Mouse (Mus musculus) midbrain, embryonic 16.5 days (tissue): ENCODE results near the gene C130032M10Rik. TPM values are rescaled to one million over a fixed set of nuclear protein-coding genes. Genes with fewer than 3 reads are reported as not detected.

Experiments used
- ATAC-seq: fragments of 200-750 bp; cut with Nextera tagmentation; 2 replicates; pipeline ENCODE4 v1.8.0; 2017; ENCODE audit warnings: moderate TSS enrichment
- H3K27ac ChIP-seq: fragments of 300-500 bp; sonication (generic); 2 replicates; pipeline ENCODE4 v1.5.1; 2014; ENCODE audit warnings: mild to moderate bottlenecking, low read length, mixed read lengths
- H3K27me3 ChIP-seq: fragments of 300-500 bp; sonication (generic); 2 replicates; pipeline ENCODE4 v1.6.1; 2014; ENCODE audit warnings: low read depth, low read length, mixed read lengths; ENCODE audit not compliant: control insufficient read depth, insufficient read depth
- H3K36me3 ChIP-seq: fragments of 300-500 bp; sonication (generic); 2 replicates; pipeline ENCODE4 v1.6.1; 2014; ENCODE audit warnings: mild to moderate bottlenecking, low read length, moderate library complexity, mixed read lengths; ENCODE audit not compliant: control insufficient read depth, insufficient read depth
- H3K4me1 ChIP-seq: fragments of 300-500 bp; sonication (generic); 2 replicates; pipeline ENCODE4 v1.6.1; 2014; ENCODE audit warnings: mild to moderate bottlenecking, low read length, mixed read lengths; ENCODE audit not compliant: control insufficient read depth, insufficient read depth
- H3K4me2 ChIP-seq: fragments of 300-500 bp; sonication (generic); 2 replicates; pipeline ENCODE4 v1.6.1; 2014; ENCODE audit warnings: mild to moderate bottlenecking, low read length, mixed read lengths
- H3K4me3 ChIP-seq: fragments of 300-500 bp; sonication (generic); 2 replicates; pipeline ENCODE4 v1.5.1; 2014; ENCODE audit warnings: low read depth, mild to moderate bottlenecking, low read length, moderate library complexity, mixed read lengths
- H3K9ac ChIP-seq: fragments of 300-500 bp; sonication (generic); 2 replicates; pipeline ENCODE4 v1.6.1; 2014; ENCODE audit warnings: low read depth, low read length, mixed read lengths
- H3K9me3 ChIP-seq: fragments of 300-500 bp; sonication (generic); replicated peaks from 2 replicates; pipeline ENCODE4 v1.6.1; 2014; ENCODE audit warnings: mild to moderate bottlenecking, low read length, mixed read lengths; ENCODE audit not compliant: control insufficient read depth, poor library complexity, severe bottlenecking
- WGBS: fragments of 180-500 bp; shearing (Covaris S2); extraction: QIAGEN DNeasy Blood & Tissue Kit; methylation state at CpG from one replicate; pipeline ENCODE4 v1.1.7; 2014; 5-methylcytosine and 5-hydroxymethylcytosine counted together
- polyA plus RNA-seq: library from polyadenylated mRNA; unstranded; fragments of >200 nt; fragmentation: Nextera tagmentation; extraction: Ambion mirVana; gene quantifications from 2 replicates; pipeline ENCODE4 v1.2.1, GENCODE M21; 2015

C130032M10Rik gene
- polyA plus RNA-seq, 1 experiment from 2014 or later = not detected

- H3K36me3 ChIP-seq = no peaks in the 10 kb centered on the region
- H3K27ac ChIP-seq = no peak overlapping the region
- H3K9ac ChIP-seq = no peak overlapping the region
- WGBS = 89% methylated on average over 23 of the region's 23 CpGs
- H3K9me3 ChIP-seq = no peaks in the 10 kb centered on the region
- H3K4me3 ChIP-seq = no peak overlapping the region
- ATAC-seq = no peak
- H3K4me1 ChIP-seq = no peaks in the 10 kb centered on the region
- H3K4me2 ChIP-seq = no peak overlapping the region
- no peaks in the 10 kb centered on the region for H3K27me3 ChIP-seq
Measured at GRCm38 (mm10) chr9:114487481-114488258, 27.8 kb upstream of the C130032M10Rik start.

DNA sequence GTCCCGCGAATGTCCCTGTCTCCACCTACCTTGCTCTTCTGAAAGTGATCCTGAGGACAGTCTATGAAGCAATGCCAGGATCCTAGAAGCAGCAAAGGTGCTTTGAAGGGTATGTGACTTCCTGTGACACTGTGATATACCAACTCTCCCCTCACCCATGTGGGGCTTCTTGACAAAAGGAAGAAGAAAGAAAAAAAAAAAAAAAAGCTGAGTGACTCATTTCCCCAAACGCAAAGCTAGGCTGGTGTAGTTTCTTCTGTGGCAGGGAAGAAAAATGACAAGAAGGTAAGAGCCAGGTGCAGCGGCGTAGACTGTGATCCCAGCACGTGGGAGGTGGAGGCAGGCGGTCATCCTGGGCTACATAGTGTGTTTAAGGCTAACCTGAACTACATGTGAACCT, 19.0 kb upstream of the C130032M10Rik start:
- 87% methylated on average over 7 of the region's 7 CpGs for WGBS
- ATAC-seq = no peak
- Histone ChIP-seq H3K9ac (no peak overlapping the region), H3K4me3 (no peak overlapping the region), H3K4me2 (no peak overlapping the region), H3K27ac (no peak overlapping the region), H3K9me3 (no peaks in the 10 kb centered on the region), H3K36me3 (no peaks in the 10 kb centered on the region), H3K27me3 (no peaks in the 10 kb centered on the region), H3K4me1 (0 out of 2 replicates have a peak, but pooled peaks cover 2% of the 10 kb centered on the region)

DNA sequence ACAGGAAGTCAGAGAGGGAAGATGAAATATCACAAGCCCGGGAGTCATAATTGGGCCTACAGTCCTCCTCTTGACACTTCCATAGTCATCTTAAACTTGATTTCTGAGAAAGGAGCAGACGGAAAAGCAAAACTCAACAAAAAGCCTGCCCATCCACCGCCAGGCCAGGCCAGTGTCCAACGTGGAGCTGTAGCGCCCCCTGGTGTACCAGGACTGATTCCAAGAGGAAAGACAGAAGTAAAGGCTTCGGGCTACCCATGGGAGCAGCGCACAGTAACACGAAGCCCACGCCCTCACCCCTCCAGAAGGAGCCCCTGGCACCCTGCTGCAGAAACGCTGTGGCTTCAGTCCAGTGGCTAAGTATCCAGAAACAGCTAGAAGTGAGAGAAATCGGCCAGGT, 17.3 kb upstream of the C130032M10Rik start:
- no peak overlapping the region for H3K4me3 ChIP-seq
- no peaks in the 10 kb centered on the region for H3K27me3 ChIP-seq
- H3K4me2 ChIP-seq = 0 out of 2 replicates have a peak overlapping the region, but pooled peaks have one; percentile 29
- no peak overlapping the region for H3K9ac ChIP-seq
- WGBS = 6% methylated on average over 11 of the region's 11 CpGs
- ATAC-seq = no peak
- no peaks in the 10 kb centered on the region for H3K9me3 ChIP-seq
- H3K4me1 ChIP-seq = 0 out of 2 replicates have a peak, but pooled peaks cover 2% of the 10 kb centered on the region
- H3K36me3 ChIP-seq = no peaks in the 10 kb centered on the region
- no peak overlapping the region for H3K27ac ChIP-seq

DNA sequence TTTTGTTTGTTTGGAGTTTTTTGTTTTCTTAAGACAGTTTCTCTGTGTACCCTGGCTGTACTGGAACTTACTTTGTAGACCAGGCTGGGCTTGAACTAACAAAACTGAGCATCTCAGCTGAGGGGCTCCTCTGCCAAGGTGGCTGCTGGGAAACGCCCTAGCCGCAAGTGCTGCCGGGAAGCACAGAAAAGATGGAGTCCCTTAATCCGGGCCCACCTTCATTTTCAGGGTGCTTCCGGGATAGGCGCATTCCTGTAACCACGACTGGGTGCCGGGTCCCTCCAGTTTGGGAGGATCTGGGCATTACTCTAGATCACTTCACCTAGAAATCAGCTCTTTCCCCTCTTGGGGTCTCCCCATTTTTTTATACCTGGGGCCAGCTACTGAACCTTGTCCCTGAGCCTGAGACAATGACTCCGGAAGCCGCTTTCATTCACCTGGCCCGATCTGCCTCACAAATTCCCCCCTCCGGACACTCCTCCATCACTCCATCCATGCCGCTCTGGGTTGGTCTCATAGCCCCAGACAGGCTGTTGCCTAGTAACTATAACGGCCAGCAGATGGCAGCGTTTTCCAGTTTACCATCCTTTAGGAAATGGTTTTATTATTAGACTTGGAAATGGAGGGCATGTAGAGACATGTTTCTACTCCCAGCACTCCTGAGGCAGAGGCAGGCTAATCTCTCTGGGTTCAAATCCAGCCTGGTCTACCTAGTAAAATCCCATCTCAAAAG, 15.5 kb upstream of the C130032M10Rik start:
- no peaks in the 10 kb centered on the region for H3K36me3 ChIP-seq
- no peak for ATAC-seq
- 23% methylated on average over 15 of the region's 15 CpGs for WGBS

DNA sequence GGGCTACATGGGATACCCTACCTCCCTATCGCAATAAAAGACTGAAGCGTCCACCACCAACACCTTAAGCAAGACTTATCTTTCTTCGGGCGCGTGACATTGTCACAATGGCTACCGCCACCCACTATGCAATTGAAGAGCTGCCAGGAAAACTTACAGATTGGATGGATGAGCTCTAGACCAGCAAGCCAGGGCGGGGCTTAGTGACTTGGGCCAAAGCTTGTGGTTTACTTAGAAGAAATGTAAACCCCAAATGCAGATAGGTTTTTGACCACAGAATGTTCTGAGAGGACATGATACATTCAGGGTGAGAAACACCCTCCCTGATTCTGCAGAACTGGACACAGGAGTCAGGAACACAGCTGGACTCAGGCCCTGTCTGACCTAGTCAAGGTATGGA, 14.4 kb upstream of the C130032M10Rik start:
- H3K9ac ChIP-seq = no peak overlapping the region
- no peaks in the 10 kb centered on the region for H3K36me3 ChIP-seq
- no peaks in the 10 kb centered on the region for H3K27me3 ChIP-seq
- H3K4me1 ChIP-seq = 0 out of 2 replicates have a peak, but pooled peaks cover 2% of the 10 kb centered on the region
- H3K27ac ChIP-seq = no peak overlapping the region
- no peaks in the 10 kb centered on the region for H3K9me3 ChIP-seq
- no peak overlapping the region for H3K4me2 ChIP-seq
- no peak overlapping the region for H3K4me3 ChIP-seq
- WGBS = 95% methylated on average over 7 of the region's 7 CpGs
- no peak for ATAC-seq

More for the DNA sequence above, 15.5 kb upstream of the C130032M10Rik start:
- Histone ChIP-seq H3K27me3 (no peaks in the 10 kb centered on the region), H3K4me2 (no peak overlapping the region), H3K4me1 (0 out of 2 replicates have a peak, but pooled peaks cover 2% of the 10 kb centered on the region), H3K9ac (no peak overlapping the region), H3K4me3 (no peak overlapping the region), H3K27ac (no peak overlapping the region), H3K9me3 (no peaks in the 10 kb centered on the region)

DNA sequence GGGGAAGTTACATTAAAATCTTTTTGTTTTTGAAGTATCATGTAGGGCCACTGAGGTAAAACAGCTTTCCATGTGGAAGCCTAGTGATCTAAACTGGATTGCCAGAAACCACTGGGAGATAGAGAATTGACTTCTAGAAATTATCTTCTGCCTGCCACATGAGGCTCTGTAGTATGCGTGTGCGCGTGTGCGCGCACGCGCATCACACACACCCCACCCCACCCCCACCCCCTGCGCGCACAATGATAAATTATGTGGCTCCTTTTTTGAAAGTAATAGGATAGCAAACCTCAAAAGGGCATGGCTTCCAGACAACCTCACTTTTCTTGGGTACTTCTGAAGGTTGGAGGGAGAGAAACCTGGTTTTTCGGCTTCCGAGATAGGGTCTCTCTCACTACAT, 13.6 kb upstream of the C130032M10Rik start:
- Histone ChIP-seq H3K27ac (no peak overlapping the region), H3K27me3 (no peaks in the 10 kb centered on the region), H3K9me3 (no peaks in the 10 kb centered on the region), H3K4me1 (0 out of 2 replicates have a peak, but pooled peaks cover 2% of the 10 kb centered on the region), H3K4me3 (no peak overlapping the region), H3K36me3 (no peaks in the 10 kb centered on the region), H3K9ac (no peak overlapping the region), H3K4me2 (no peak overlapping the region)
- no peak for ATAC-seq
- 98% methylated on average over 11 of the region's 11 CpGs for WGBS

DNA sequence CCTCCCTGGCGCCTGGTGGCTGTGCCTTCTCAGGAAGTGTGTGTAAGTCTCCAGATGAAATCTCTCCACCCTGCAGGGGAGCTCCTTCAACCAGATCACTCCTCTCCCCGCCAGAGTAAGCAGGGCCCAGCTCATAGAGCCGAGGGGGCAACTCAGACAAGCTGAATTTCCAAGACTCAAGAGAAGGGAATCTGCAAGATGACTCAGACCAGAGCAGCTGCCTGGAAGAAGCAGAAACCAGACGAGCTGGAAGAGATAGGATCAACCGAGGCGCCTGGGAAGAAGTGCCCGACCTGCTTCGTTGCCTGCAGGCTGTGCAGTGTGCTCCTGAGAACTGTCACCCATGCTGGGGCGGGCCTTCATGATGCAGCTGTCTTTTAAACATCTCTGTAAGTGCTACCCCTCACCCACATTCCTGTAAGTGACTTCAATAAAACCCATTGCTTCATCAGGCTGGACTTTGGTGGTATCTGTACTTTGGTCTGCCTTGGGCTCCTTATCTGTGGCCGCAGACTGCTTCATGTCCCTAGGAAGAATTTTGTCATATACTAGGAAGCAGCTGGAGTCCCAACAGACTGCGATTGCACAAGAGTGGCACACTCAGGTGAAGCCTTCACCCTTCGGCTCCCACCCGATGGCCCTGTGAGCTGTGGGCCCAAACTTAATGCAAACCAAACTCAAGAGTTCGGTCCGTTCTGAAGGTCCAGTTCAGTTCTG, 12.6 kb upstream of the C130032M10Rik start:
- Histone ChIP-seq H3K36me3 (no peaks in the 10 kb centered on the region), H3K27me3 (no peaks in the 10 kb centered on the region), H3K9ac (no peak overlapping the region), H3K4me2 (no peak overlapping the region), H3K27ac (no peak overlapping the region), H3K9me3 (no peaks in the 10 kb centered on the region), H3K4me1 (0 out of 2 replicates have a peak, but pooled peaks cover 2% of the 10 kb centered on the region), H3K4me3 (no peak overlapping the region)
- no peak for ATAC-seq
- WGBS = 78% methylated on average over 15 of the region's 15 CpGs

GRCm38 (mm10) chr9:114504816-114505215, 10.7 kb upstream of the C130032M10Rik start, which contains the start of gene Ccr4:
Gene Ccr4 (minus strand): TSS chr9:114504916.
- no peaks in the 10 kb centered on the region for H3K4me1 ChIP-seq
- H3K4me2 ChIP-seq = no peak within 1 kb of the TSS
- no peaks in the 10 kb centered on the region for H3K9me3 ChIP-seq
- no peaks in the 10 kb centered on the region for H3K27me3 ChIP-seq
- no peaks in the 10 kb centered on the region for H3K36me3 ChIP-seq
- WGBS = 86% methylated on average over 9 of the region's 9 CpGs
- no peak for ATAC-seq
- H3K27ac ChIP-seq = no peak within 1 kb of the TSS
- no peak within 1 kb of the TSS for H3K4me3 ChIP-seq
- H3K9ac ChIP-seq = no peak within 1 kb of the TSS
